8 mouse cellular contexts compared by ENCODE assay signal in the genomic region with DNA sequence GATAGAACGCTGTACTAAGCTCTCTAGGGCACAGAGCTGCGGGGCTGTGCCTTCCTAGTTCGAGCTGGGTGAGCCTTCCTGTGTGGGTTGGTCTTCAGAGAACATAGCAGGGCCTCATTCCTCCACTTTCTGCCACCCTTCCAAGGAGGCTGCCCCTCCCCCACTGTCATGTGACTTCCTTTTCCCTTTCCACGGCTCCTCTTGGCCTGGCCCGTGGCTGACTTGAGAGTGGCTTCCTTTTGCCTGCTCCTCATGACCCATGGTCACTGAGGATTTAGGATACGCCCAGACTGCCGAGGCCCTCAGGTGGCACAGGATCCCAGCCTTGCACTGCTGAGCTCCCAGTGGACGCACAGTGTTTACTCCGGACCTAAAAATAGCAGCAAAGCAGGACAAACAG. TPM values are rescaled to one million over a fixed set of nuclear protein-coding genes. Genes with fewer than 3 reads are reported as not detected.
DNase-seq lines count a peak whose midpoint lies in the region; ATAC-seq and TF ChIP-seq lines count a peak whose summit lies in the region.

No protein-coding gene starts in this region.

- H3K4me1 ChIP-seq in bone marrow macrophage, adult 2 months (ENCODE audit: control insufficient read depth, insufficient read depth, low read length), result peaks cover 34% of the 10 kb centered on the region
- H3K4me1 ChIP-seq in heart, embryonic 16.5 days (ENCODE audit: control insufficient read depth, insufficient read depth, low read length), result peaks cover 21% of the 10 kb centered on the region
- H3K4me1 ChIP-seq in liver, embryonic 16.5 days (ENCODE audit: control insufficient read depth, low read depth, low read length), result peaks cover 25% of the 10 kb centered on the region

- WGBS in heart, embryonic 16.5 days, result 30% methylated on average over 9 of the region's 9 CpGs
- WGBS in liver, embryonic 16.5 days (ENCODE audit: insufficient replicate concordance), result 18% methylated on average over 9 of the region's 9 CpGs

- H3K9ac ChIP-seq in heart, embryonic 16.5 days (ENCODE audit: low read length), result peak overlapping the region; percentile 11
- H3K9ac ChIP-seq in liver, embryonic 16.5 days (ENCODE audit: low read depth, low read length), result no peak overlapping the region

- peaks cover 3% of the 10 kb centered on the region; the same call in 1 of the 2 replicates for H3K36me3 ChIP-seq in heart, embryonic 16.5 days (ENCODE audit: control insufficient read depth, insufficient read depth)
- H3K36me3 ChIP-seq in liver, embryonic 16.5 days (ENCODE audit: control insufficient read depth, insufficient read depth), result no peaks in the 10 kb centered on the region

- H3K27me3 ChIP-seq in heart, embryonic 16.5 days (ENCODE audit: control insufficient read depth, insufficient read depth, low read length), result no peaks in the 10 kb centered on the region
- no peaks in the 10 kb centered on the region for H3K27me3 ChIP-seq in liver, embryonic 16.5 days (ENCODE audit: control insufficient read depth, insufficient read depth, low read depth, low read length)

- TF ChIP-seq CTCF in bone marrow macrophage, adult 2 months (IDR thresholded peaks at IDR 0.05; ENCODE audit: low read depth, low read length), result no peak

- no peak for ATAC-seq in heart, embryonic 16.5 days (replicated peaks; ENCODE audit: extremely low read depth, insufficient read depth, low FRiP score)
- no peak for ATAC-seq in liver, embryonic 16.5 days (ENCODE audit: low read depth)
- ATAC-seq in megakaryocyte progenitor cell, adult 5-6 weeks (replicated peaks; ENCODE audit: poor library complexity), result no peak

- no peaks in the 10 kb centered on the region for H3K9me3 ChIP-seq in heart, embryonic 16.5 days (replicated peaks; ENCODE audit: control insufficient read depth, low read length)
- no peaks in the 10 kb centered on the region for H3K9me3 ChIP-seq in liver, embryonic 16.5 days (replicated peaks; ENCODE audit: control insufficient read depth, low read length)

- no peak for TF ChIP-seq POLR2A in bone marrow macrophage, adult 2 months (IDR thresholded peaks at IDR 0.05; ENCODE audit: borderline replicate concordance, low read depth, low read length)

- DNase-seq in layer of hippocampus, adult 11-12 months (ENCODE audit: low spot score), result peak; percentile 52
- DNase-seq in layer of hippocampus, postnatal 36 days, result no peak
- no peak for DNase-seq in urinary bladder, postnatal 4 days (ENCODE audit: low spot score in 2 of 2)
- no peak for DNase-seq in urinary bladder, postnatal 25 days (ENCODE audit: low spot score)

- H3K4me3 ChIP-seq in bone marrow macrophage, adult 2 months (ENCODE audit: insufficient read depth, low read length), result peak overlapping the region; percentile 32
- H3K4me3 ChIP-seq in heart, embryonic 16.5 days (ENCODE audit: low read length), result no peak overlapping the region
- no peak overlapping the region for H3K4me3 ChIP-seq in liver, embryonic 16.5 days (ENCODE audit: low read depth, low read length)

- peak overlapping the region; percentile 17; the same call in 1 of the 2 replicates for H3K4me2 ChIP-seq in heart, embryonic 16.5 days (ENCODE audit: low read depth, low read length)
- H3K4me2 ChIP-seq in liver, embryonic 16.5 days (ENCODE audit: low read depth, low read length), result no peak overlapping the region

- peak overlapping the region; percentile 98 for H3K27ac ChIP-seq in bone marrow macrophage, adult 2 months (ENCODE audit: insufficient read depth, low read depth, low read length)
- H3K27ac ChIP-seq in heart, embryonic 16.5 days (ENCODE audit: low read length), result peak overlapping the region; percentile 3; the same call in 1 of the 2 replicates
- 0 out of 2 replicates have a peak overlapping the region, but pooled peaks have one; percentile 39 for H3K27ac ChIP-seq in liver, embryonic 16.5 days (ENCODE audit: low read length)

RNA-seq across cellular contexts. Expression of a gene that starts 4.5 kb away (rescaled TPM):
- total RNA-seq in layer of hippocampus, postnatal 36 days (2021), result 10 to 100 TPM; 21.7 to 24.1 TPM
- 23.5 and 24.0 TPM in 2 replicates for polyA plus RNA-seq in bone marrow macrophage, adult 2 months (2012; ENCODE audit: insufficient read depth, insufficient read length, missing spikeins)
- 18.6 and 20.8 TPM in 2 replicates for polyA plus RNA-seq in heart, embryonic 16.5 days (2015; fragmentation: Nextera tagmentation; extraction: Ambion mirVana)
- 12.7 TPM in 2 replicates for polyA plus RNA-seq in liver, embryonic 16.5 days (2015; fragmentation: Nextera tagmentation; extraction: Ambion mirVana)
- 17.4 and 17.8 TPM in 2 replicates for total RNA-seq in megakaryocyte progenitor cell, adult 5-6 weeks (2015)
- total RNA-seq in megakaryocyte progenitor cell, adult 5-6 weeks (2017), result 20.2 and 25.5 TPM in 2 replicates

RNA-seq across cellular contexts. Expression of a gene that starts 4.9 kb away (rescaled TPM):
- 10 to 100 TPM; 16.7 to 19.1 TPM for total RNA-seq in layer of hippocampus, postnatal 36 days (2021)
- polyA plus RNA-seq in bone marrow macrophage, adult 2 months (2012; ENCODE audit: insufficient read depth, insufficient read length, missing spikeins), result 40.2 and 42.7 TPM in 2 replicates
- 6.6 and 7.1 TPM in 2 replicates for polyA plus RNA-seq in heart, embryonic 16.5 days (2015; fragmentation: Nextera tagmentation; extraction: Ambion mirVana)
- 5.9 and 6.4 TPM in 2 replicates for polyA plus RNA-seq in liver, embryonic 16.5 days (2015; fragmentation: Nextera tagmentation; extraction: Ambion mirVana)
- 7.8 and 8.3 TPM in 2 replicates for total RNA-seq in megakaryocyte progenitor cell, adult 5-6 weeks (2015)
- 2.4 and 8.2 TPM in 2 replicates for total RNA-seq in megakaryocyte progenitor cell, adult 5-6 weeks (2017)

RNA-seq across cellular contexts. Expression of a gene that starts 29.0 kb away (rescaled TPM):
- total RNA-seq in layer of hippocampus, postnatal 36 days (2021), result 10 to 100 TPM; 72.1 to 73.7 TPM
- polyA plus RNA-seq in bone marrow macrophage, adult 2 months (2012; ENCODE audit: insufficient read depth, insufficient read length, missing spikeins), result 76.2 and 78.8 TPM in 2 replicates
- polyA plus RNA-seq in heart, embryonic 16.5 days (2015; fragmentation: Nextera tagmentation; extraction: Ambion mirVana), result 34.2 and 51.7 TPM in 2 replicates
- polyA plus RNA-seq in liver, embryonic 16.5 days (2015; fragmentation: Nextera tagmentation; extraction: Ambion mirVana), result 78.8 and 88.7 TPM in 2 replicates
- 51.4 TPM in 2 replicates for total RNA-seq in megakaryocyte progenitor cell, adult 5-6 weeks (2015)
- total RNA-seq in megakaryocyte progenitor cell, adult 5-6 weeks (2017), result 44.7 and 49.4 TPM in 2 replicates

RNA-seq across cellular contexts. Expression of a gene that starts 58.4 kb away (rescaled TPM):
- under 1 TPM; 0.22 to 0.58 TPM for total RNA-seq in layer of hippocampus, postnatal 36 days (2021)
- 1.9 and 2.9 TPM in 2 replicates for polyA plus RNA-seq in bone marrow macrophage, adult 2 months (2012; ENCODE audit: insufficient read depth, insufficient read length, missing spikeins)
- polyA plus RNA-seq in heart, embryonic 16.5 days (2015; fragmentation: Nextera tagmentation; extraction: Ambion mirVana), result 0.72 and 0.87 TPM in 2 replicates
- 4.0 and 5.5 TPM in 2 replicates for polyA plus RNA-seq in liver, embryonic 16.5 days (2015; fragmentation: Nextera tagmentation; extraction: Ambion mirVana)
- 2.1 and 2.3 TPM in 2 replicates for total RNA-seq in megakaryocyte progenitor cell, adult 5-6 weeks (2015)
- total RNA-seq in megakaryocyte progenitor cell, adult 5-6 weeks (2017), result 1.6 and 1.8 TPM in 2 replicates

Comparison
In these comparisons a context has a peak if more than half of its experiments do, and no peak if none do; other contexts are left out.
1. H3K27ac ChIP-seq: peak in every context shown above with its lines; median percentile 98 in bone marrow macrophage, adult 2 months; 39 in liver, embryonic 16.5 days; 3 in heart, embryonic 16.5 days.